Mouse (Mus musculus) adrenal gland, adult (tissue): ENCODE results near the gene Kdr.
"Not testable (repeated sequence)": the region's sequence is repeated elsewhere in the genome, so short reads cannot be mapped to it uniquely, and the experiment has no call there.

ENCODE experiments used
- DNase-seq, 2 experiments: peaks; one replicate each; pipeline ENCODE4 v3.0.0; 2022 to 2023; ENCODE audit warnings: low spot score in 1 of 2; ENCODE audit not compliant: inconsistent age in 2 of 2

The Kdr gene

GRCm38 (mm10) chr5:75961741-75962469, 16.4 kb downstream of the Kdr start:
- peak; percentile 39 to 68 for DNase-seq

GRCm38 (mm10) chr5:75959809-75960208, 18.4 kb downstream of the Kdr start:
- DNase-seq = no peak

DNA sequence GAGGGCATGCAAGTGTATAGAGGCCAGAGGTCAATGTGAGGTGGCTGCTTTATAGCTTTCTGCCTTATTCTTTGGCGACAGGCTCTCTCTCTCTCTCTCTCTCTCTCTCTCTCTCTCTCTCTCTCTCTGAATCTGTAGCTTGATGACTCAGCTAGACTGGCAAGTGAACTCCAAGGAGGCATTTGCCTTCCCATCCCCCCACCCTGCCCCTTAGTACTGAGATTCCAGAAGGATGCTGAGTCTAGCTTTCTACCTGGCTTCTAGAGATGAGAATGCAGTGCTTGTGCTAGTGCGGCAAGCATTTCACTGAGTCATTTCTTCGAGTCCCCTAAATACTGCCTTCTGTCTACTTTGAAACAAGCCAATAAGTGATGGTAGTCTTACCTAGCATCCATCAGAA, 21.7 kb downstream of the Kdr start:
- no peak for DNase-seq

DNA sequence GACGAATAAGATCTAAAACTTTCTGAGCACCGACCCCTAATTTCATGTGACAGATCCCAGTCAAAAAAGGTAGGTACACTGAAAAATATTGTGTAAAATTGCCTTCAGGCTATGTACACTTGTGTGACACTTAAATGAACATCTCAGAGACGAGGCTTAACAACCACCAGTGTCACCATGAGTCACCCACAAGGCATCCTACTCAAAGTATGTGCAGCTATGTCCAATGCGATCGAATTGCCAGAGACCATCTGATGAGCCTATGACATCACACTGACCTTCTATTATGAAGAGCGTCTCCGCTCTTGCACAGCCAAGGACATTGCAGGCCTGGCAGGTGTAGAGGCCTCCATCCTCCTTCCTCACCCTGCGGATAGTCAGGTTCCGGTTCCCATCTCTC, 22.4 kb downstream of the Kdr start:
- peak in 1 of 2 experiments; percentile 43 for DNase-seq

- no peak for DNase-seq
Measured at GRCm38 (mm10) chr5:75954778-75955330, 23.4 kb downstream of the Kdr start.

DNA sequence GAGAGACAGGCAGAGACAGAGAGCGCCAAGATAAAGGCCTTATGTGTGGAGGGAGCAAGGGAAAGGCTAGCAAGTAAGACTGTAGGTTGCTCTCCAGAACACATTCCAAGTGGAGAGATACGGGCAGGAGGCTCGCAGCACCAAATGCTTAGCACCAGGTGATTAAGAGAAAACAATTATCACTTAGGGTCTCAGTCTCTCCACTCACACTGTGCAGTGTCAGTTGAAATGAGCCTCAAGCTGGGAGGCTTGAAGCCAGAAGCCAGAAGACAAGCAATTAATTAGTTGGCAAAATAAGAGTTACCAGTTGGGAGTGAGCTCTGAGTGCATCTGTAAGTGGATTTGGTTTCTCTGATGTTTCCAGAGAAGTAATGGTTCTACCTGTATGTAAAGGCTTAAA, 24.0 kb downstream of the Kdr start:
- no peak for DNase-seq

- DNase-seq = no peak
Measured at GRCm38 (mm10) chr5:75952131-75952795, 26.0 kb downstream of the Kdr start.

GRCm38 (mm10) chr5:75950866-75951265, 27.4 kb downstream of the Kdr start:
- DNase-seq = no peak

- peak in 1 of 2 experiments; percentile 50 for DNase-seq
Measured at GRCm38 (mm10) chr5:75945394-75945793, 32.9 kb downstream of the Kdr start.

GRCm38 (mm10) chr5:75943301-75943700, 35.0 kb downstream of the Kdr start:
- DNase-seq = no peak

DNA sequence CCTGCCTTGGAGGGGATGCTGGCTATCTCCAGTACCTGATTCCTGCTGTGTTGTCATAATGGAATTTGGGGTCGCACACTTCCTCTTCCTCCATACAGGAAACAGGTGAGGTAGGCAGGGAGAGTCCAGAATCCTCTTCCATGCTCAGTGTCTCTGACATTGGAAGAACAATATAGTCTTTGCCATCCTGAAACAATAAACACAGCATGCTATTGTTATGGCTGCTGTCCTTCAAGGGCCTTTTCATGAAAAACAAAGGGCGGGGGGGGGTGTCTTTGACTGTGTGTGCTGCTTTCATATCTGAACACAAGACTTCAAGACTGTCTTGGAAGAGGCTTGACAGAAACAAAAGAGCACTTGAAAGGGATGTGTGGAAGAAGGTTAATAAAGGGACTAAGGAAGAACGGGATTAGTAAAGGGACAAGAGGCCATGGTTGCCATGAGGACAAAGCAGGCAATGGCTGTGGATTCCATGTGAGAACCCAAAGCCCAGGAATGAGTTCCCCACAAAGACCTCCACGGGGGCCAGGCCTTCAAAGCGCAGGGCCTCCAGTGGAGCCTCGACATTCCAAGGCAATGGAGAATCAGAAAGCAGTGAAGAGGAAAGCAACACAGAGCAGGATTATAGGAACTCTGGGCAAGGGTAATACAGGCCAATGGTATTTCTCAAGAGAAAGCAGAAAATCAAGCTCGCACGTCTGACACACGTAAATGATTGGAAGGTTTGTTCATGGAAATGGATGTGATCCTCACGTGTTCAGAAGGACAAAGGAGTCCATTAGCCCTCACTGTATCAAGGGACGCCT, 36.3 kb downstream of the Kdr start:
- DNase-seq = no peak

GRCm38 (mm10) chr5:75939144-75939732, 39.0 kb downstream of the Kdr start:
- DNase-seq = no peak

GRCm38 (mm10) chr5:75938012-75938411, 40.2 kb downstream of the Kdr start:
- DNase-seq = no peak

- DNase-seq = no peak
Measured at GRCm38 (mm10) chr5:75936223-75936622, 42.0 kb downstream of the Kdr start.

- no peak for DNase-seq
Measured at GRCm38 (mm10) chr5:75935225-75935624, 43.0 kb downstream of the Kdr start.

- DNase-seq = no peak
Measured at GRCm38 (mm10) chr5:75934201-75934600, 44.1 kb downstream of the Kdr start.

- peak; percentile 80 to 86 for DNase-seq
Measured at GRCm38 (mm10) chr5:75933521-75934044, 44.7 kb downstream of the Kdr start.

- not testable (repeated sequence) for DNase-seq
Measured at GRCm38 (mm10) chr5:75931458-75931857, 46.8 kb downstream of the Kdr start.

GRCm38 (mm10) chr5:75929960-75930359, 48.3 kb downstream of the Kdr start:
- no peak for DNase-seq

GRCm38 (mm10) chr5:75922677-75923076, 55.6 kb downstream of the Kdr start:
- DNase-seq = peak; percentile 51 to 72
